Mouse (Mus musculus) retina, embryonic 14.5 days (tissue): ENCODE measurements around the gene Oas1c.
A peak's percentile ranks its signal among the peaks of the same experiment; 100 is the strongest.
"Not testable (repeated sequence)": the region's sequence is repeated elsewhere in the genome, so short reads cannot be mapped to it uniquely, and the experiment has no call there.

ENCODE experiments used
- DNase-seq: peaks from one replicate; pipeline ENCODE4 v3.0.0-alpha.2; 2015; ENCODE audit warnings: low spot score

Oas1c gene

DNA sequence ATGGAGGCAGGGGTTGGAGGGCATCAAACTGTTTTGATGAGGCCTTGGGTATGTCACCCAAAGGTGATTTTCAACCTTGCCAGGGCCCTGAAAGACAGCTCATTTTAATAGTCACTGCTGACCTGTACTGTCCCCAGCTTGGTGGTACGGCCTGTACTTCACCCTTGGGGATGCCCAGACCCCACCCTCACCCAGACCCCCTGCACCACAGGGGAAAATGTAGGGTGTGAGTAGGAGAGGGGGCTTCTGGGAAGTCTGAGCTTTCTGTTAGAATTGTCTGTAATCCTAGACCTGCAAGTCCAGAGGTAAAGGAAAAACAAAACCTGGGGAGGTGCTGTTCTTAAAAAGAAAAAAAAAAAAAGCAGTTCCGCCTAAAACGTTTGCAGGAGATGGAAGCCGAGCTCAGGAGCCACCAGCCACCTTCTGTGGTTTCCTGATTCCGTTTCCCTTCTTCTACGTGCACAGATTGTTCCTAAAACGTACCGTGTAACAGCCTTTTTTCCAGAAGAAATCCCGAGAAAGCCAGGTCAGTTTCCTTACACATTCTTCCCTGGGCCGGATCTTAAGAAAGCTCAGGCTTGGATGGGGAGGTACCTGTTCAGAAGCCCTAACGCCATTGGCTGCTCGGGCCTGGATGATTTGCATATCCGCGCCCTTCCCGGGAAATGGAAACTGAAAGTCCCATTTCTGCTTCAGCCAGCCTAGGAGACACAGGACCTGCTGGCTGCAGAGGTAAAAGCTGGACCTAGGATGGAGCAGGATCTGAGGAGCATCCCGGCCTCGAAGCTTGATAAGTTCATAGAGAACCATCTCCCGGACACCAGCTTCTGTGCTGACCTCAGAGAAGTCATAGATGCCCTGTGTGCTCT is at the start of gene Oas1c:
TSS of gene Oas1c (minus strand) at position 564 of the 869 bp plus-strand sequence.
- DNase-seq = peak; percentile 84

DNA sequence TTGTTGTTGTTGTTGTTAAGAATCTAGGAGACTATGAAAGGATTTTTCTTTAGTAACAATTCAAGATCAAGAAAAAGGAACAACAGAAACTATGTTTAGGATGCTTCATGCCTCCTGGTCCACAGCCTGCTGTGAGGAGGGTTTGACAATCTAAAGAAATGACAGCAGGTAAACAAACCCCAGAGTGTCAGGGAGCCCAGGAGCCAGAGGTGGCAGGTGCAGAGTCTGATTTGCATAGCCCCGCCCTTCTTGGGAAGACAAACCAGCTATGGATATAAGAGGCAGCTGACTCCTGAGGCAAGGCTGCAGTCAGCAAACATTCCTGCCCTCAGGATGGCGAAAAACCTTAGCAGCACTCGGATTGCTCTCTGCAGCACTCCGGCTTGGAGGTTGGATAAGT is 48.8 kb upstream of the Oas1c start, which contains the start of gene Oas1h:
TSS of gene Oas1h (plus strand) at position 301 of the 400 bp plus-strand sequence.
- no peak for DNase-seq

DNA sequence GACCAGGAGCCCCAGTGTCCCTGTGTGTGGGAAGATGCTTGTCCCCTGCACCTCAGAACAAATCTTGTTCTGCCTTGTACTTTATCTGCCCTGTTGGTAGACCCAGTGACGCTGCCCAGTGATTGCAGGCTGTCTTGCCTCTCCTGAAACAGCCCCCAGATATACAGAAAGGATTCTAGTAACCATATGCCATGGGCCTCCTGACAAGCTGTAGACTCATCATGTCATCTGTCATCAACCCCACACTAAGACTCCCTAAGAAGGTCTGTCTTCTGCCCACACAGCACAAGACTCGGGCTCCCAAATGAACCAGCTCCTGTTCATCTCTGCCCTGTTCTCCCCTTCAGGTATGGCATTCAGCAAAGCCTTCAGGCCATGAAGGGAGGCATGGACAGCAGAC is 46.9 kb upstream of the Oas1c start:
- no peak for DNase-seq

DNA sequence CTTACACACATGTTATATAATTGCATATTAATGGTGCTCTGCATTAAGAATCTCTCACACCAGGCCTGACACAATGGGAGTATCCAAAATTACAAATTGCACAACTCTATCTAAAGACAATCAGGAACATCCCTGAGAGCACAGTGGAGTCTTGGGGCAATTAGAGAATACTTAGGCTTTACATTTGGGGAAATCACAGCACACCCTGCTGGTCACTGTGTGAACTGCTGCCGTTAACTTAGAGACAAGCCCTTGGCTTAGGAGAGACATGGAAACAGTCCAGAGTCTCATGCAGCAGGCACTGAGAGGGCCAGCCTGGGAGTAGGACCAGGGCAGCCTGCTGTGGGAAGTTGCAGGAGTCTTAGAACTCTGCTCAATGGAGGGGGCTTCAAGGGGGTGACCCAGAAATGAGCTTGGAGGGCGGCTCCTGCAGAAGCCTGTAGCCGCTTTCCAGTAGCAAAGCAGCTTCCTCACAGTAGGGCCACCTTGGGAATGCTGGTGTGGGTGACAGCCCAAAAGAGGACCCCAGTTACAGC is 37.4 kb upstream of the Oas1c start:
- peak; percentile 76 for DNase-seq

DNA sequence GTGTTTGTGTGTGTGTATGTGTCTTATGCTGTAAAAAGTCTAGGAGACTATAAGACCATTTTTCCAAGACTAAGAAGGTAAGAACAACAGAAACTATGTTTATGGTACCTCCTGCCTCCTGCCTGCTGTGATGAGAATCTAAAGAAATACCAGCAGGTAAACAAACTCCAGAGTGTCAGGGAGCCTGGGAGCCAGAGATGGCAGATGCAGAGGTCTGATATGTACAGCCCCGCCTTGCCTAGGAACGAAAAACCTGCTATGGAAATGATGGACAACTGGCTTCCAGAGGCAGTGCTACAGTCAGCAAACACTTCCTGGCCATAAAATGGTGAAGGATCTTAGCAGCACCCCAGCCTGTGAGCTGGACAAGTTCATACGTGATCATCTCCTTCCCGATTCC is 34.8 kb upstream of the Oas1c start, which contains the start of gene Oas1f:
TSS of gene Oas1f (plus strand) at position 301 of the 400 bp plus-strand sequence.
- DNase-seq = no peak

DNA sequence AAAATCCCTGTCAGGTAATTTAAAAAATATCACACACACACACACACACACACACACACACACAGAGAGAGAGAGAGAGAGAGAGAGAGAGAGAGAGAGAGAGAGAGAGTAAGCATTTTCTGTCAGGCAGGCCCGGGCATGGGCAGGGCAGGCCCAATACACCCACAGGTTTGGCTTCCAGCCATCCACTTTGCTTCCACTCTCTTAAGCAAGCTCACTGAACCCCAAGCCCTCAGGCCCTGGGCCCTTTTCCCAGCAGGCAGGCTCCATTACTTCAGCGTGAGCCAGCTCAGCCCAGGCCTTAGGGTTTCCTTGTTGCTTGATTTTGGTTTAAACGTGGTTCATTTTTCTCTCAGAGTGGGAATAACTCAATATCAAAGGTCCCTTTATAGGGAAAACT is 32.4 kb upstream of the Oas1c start:
- no peak for DNase-seq

DNA sequence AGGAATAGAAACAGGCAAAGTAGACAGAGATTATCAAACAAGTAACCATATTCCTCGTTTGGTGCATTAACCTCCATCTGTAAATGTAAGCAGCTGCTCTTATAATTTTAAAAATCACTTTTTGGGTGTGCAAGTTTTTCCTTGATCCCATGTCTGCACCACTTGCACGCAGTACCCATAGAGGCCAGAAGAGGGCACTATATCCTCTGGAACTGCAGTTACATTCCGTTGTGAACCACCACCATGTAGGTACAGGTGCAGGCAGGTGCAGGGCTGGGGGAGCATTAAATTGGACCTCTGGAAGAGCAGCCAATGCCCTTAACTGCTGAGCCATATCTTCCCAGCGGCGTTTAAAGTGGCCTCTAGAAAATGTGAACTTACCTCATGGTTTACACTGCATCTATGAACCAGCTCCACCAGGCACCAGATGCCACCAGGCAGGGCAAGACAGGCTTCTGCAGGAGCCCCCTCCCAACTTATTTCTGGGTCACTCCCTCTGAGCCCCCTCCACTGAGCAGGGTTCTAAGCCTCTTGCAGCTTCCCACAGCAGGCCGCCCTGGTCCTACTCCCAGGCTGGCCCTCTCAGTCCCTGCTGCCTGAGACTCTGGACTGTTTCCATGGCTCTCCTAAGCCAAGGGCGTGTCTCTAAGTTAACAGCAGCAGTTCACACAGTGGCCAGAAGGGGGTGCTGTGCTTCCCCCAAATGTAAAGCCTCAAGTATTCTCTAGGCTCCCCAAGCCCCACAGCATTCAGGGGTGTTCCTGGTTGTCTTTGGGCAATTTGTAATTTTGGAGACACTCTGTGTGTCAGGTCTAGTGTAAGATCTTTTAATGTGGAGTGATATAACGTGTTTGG is 24.6 kb upstream of the Oas1c start:
- DNase-seq = peak; percentile 66

DNA sequence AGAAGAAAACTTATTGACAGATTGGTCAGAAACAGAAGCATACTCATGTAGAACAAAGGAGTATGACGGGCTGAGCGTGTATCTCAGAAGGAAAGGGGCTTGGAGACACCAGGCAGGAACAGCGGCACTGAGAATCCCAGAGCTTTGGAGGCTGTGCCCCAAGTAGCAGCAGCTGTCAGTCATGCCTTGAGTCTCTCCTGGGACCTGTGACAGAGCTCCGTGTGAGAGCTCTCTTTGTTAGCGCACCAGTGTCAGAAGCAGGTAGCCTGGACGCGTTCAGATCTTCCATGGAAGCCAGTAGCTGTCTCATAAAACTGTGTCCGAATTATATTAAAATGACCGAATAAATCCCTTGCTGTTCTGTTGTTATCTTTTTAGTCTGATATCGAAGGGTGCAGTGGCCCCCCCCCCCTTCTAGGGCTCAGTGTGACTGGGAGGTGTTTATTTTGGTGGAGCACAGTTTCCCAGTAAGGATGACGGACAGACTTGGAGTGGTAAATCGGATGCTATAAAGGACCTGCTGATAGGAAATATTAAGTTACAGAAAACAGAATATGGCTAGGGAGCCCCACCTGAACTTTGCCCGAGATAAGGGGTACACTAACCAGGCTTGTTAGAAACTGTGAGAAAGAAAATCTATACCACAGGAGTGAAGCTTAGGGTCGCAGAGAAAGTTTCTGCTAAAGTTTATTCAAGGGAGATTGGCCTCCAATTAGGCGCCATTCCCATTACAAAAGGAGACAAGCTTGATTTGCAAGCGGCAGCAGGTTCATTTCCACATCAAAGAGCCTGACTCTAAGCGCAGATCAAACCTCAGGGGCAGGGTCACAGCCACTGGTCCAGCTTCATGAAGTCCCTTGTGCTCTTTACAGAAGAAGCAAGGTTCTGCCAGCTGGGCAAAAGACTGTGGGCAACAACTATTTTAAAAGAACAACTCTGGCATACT is 21.3 kb upstream of the Oas1c start:
- peak; percentile 43 for DNase-seq

DNA sequence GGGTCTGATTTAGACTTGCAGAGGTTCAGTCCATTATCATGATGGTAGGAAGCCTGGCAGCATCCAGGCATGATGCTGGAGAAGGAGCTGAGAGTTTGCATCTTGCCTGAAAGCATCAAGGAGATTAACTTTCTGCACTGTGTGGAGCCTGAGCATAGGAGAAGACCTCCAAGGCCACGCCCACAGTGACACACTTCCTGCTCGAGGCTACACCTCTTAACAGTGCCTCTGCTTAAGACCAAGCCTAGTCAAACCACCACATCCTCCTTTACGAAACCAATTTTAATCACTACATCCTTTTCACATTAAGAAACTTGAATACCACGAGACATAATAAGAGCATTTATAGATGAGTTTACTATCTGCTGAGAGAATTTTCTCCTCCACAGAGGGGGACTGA is 18.7 kb upstream of the Oas1c start:
- no peak for DNase-seq

DNA sequence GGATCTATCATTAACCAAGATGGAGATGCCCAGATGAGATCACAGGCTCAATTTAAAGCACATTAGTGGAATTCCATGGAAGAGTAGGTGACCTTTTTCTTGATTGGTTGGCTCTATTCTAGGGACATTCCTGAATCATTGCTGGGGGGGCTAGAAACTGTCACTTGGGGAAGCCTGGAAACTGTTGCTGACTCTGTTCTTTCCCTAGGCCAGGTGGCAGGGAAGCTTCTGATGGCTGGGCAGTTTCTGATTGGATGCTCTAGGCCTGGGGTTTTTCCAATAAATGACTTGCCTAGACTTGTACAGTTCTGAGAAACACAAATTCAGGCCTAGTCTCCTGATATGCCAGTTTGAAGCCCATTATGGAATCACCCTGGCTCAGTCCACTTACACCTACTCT is 6.7 kb upstream of the Oas1c start:
- no peak for DNase-seq

DNA sequence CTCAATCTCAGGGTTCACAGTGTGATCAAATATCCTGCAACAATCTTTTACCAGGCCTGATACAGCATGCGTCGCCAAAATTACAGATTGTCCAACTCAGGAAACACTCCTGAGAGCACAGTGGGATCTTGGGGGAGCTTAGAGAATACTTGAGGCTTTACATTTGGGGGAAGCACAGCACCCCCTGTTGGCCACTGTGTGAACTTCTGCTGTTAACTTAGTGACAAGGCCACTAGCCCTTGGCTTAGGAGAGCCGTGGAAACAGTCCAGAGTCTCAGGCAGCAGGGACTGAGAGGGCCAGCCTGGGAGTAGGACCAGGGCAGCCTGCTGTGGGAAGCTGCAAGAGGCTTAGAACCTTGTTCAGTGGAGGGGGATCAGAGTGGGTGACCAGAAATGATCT is 3.6 kb upstream of the Oas1c start:
- DNase-seq = peak; percentile 57

DNA sequence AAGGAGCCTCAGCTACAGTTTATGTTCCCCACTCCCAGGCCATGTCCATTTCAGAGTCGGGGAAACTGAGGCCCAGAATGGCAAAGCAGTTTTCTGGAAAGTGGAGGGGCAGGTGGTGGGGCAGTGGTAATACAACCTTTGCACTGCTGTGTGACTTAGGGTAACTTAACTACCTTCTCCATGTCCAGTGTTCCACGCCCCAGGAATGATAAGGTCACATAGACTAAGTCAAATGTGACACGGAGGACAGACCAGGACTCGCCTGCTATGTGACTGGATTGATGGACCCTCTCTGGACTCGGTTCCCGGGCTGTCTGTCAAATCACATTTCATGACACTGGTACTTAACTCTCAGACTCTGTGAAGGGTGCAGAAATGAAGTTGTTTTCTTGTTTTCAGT is 709 bp upstream of the Oas1c start:
- no peak for DNase-seq

DNA sequence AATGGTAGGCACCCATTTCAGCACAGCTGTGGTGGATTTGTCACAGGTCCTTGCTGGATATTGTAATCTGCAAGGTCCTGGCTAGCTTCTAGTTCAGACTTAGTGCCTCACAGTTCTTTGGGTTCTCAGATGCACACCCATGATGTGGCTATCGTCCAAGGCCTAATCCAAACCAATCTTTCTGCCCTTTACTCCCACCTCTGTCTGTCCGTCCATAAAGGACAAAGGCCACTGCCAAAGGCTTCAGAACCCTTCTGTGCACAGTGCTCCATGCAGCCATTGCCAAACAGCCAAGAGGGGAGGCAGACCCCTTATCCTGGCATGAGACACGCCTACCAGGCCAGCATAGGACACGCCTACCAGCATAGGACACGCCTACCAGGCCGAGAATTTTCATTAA is 3.1 kb downstream of the Oas1c start:
- DNase-seq = no peak

DNA sequence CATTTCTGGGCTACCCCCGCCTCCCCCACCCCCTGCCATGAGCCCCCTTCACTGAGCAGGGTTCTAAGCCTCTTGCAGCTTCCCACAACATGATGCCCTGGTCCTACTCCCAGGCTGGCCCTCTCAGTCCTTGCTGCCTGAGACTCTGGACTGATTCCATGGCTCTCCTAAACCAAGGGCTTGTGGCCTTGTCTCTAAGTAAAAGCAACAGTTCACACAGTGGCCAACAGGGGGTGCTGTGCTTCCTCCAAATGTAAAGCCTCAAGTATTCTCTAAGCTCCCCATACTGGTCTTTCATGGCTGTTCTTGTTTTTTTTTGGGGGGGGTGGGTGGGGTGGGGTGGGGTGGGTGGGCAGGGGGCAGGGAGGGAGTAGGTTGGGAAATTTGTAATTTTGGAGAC is 5.9 kb downstream of the Oas1c start:
- DNase-seq = peak; percentile 79

DNA sequence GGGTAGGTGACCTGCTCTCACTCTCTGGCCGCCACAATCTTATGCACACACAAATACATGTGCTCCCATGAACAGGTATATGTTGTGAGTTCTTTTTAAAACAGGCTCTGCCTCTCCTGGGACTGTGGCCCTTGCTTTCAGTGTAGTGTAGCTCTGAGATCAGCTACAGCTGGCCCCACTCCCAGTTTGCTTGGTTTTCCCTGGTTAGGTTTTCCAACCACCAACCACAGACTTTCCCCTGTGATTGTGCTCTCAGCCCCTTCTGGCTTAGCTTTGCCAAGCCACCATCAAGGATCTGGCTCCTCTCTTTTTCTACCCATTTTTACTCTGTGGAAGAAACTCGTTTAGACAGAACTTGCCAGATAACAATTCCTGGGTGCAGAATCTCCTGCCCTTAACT is 8.7 kb downstream of the Oas1c start:
- DNase-seq = no peak

DNA sequence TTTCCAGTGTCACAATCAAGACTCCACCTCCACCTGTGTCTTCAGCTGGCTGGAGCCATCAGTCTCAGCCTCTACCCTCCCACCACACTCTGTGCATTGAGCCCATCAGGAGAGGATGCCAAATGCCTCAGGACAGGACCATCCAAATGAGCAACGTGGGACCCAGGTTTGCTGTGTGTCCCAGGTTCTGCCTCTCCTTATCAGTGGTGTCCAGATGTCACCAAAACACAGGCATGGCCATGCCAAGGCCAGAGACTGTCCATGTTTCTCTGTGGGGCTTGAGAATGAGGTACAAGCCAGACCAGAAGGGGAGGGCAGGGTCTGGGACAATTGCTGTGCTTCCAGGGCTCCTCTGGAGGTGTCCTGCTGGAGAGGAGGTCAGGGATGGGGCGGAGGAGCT is 13.4 kb downstream of the Oas1c start:
- not testable (repeated sequence) for DNase-seq

DNA sequence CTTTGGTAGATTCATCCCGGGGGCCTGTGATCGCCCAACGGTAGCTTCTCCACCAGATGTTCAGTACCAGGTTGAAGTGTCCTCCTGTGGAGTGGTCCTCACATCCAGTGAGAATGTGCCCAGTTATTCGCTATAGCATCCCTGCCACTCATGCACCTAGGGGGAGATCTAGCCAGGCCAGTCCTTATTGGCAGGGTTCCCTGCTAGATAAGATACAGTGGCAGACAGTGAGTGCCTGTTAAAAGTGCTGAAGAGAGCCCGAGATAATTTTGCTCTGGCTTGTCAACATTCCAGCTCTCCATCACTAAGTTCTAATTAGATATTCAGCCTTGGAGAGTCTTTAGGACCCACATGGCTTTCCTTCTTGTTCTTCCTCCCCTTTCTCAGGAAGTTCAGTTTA is 14.2 kb downstream of the Oas1c start:
- DNase-seq = not testable (repeated sequence)

DNA sequence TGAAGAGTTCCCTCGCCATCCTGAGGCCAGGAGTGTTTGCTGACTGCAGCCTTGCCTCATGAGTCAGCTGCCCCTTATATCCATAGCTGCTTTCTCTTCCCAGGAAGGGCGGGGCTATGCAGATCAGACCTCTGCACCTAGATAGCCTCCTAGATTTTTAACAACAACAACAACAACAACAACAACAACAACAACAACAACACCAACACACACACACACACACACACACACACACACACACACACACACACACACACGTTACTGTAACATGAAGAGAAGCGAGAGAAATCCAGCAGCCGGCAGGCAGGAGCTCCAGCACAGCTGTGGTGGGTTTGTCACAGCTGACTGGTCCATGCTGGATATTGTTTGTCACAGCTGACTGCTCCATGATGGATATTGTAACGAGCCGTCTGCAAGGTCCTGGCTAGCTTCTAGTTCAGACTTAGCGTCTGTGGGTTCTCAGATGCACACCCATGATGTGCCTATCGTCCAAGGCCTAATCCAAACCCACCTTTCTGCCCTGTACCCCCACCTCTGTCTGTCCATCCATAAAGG is 16.8 kb downstream of the Oas1c start, which contains the start of gene Oas1e:
TSS of gene Oas1e (minus strand) at position 51 of the 555 bp plus-strand sequence.
- DNase-seq = peak; percentile 62

DNA sequence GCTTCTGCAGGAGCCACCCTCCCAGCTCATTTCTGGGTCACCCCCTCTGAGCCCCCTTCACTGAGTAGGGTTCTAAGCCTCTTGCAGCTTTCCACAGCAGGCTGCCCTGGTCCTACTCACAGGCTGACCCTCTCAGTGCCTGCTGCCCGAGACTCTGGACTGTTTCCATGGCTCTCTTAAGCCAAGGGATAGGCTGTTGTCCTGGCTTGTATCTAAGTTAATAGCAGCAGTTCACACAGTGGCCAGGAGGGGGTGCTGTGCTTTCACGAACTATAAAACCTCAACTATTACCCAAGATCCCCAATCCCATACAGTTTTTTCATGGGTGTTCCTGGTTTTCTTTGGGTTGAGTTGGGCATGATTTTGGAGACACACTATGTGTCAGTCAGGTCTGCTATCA is 19.3 kb downstream of the Oas1c start:
- peak; percentile 77 for DNase-seq

DNA sequence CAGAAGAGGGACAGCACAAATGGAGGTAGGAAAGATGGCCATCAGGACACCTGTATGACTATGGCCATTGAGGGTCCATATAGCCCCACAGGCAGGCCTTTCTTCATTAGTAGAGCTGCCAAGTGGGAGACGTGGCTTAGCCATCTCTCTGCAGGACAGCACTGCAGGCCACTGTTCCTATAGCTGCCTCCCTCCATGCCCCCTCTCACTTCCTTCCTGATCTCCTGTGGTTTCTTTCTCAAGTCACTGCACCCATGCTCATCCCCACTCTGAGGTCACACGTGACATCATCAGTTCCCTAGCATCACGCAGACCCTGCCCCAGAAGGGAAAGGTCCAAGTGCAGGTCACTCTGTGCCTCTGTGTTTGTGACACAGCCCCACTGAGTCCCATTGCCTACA is 25.3 kb downstream of the Oas1c start:
- DNase-seq = no peak

DNA sequence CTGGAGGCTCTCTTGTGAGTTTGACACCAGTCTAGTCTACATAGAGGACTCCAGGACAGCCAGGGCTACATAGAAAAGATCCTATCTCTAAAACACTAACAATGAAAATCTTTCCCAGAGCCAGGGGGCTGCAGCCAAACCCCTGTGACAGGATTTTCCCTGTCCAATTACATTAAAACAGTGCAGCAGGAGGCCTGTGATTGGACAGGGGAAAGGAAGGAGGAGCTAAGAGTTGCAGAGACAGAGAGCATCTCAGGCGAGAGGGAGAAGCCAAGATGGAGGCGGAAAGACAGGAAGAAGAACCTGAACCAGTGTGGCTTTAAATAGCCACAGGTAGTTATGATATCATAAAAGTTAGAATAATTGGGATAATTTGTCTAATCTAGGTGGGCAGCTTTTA is 29.9 kb downstream of the Oas1c start:
- DNase-seq = no peak
